Comparison of ENCODE assay signal across 8 mouse cellular contexts in genomic region chr11:69919053-69919452, GRCm38 (mm10). TPM values are rescaled to one million over a fixed set of nuclear protein-coding genes. Genes with fewer than 3 reads are reported as not detected.
A peak's percentile ranks its signal among the peaks of the same experiment; 100 is the strongest.
DNase-seq lines count a peak whose midpoint lies in the region; ATAC-seq and TF ChIP-seq lines count a peak whose summit lies in the region.

No protein-coding gene starts in this region.

- WGBS in kidney, postnatal 0 days, result 78% methylated on average over 9 of the region's 9 CpGs
- WGBS in embryonic facial prominence, embryonic 10.5 days, result 84% methylated on average over 9 of the region's 9 CpGs
- WGBS in hindbrain, embryonic 14.5 days, result 84% methylated on average over 9 of the region's 9 CpGs
- 86% methylated on average over 9 of the region's 9 CpGs for WGBS in midbrain, embryonic 13.5 days

- DNase-seq in kidney, postnatal 0 days (ENCODE audit: low spot score), result no peak
- DNase-seq in kidney, postnatal 14 days, result no peak
- no peak for DNase-seq in embryonic facial prominence, embryonic 10.5 days (ENCODE audit: low spot score)
- DNase-seq in hindbrain, embryonic 14.5 days (ENCODE audit: low spot score), result no peak
- DNase-seq in cerebellum, postnatal 36 days, result no peak
- no peak for DNase-seq in kidney, adult 9 months

- H3K27ac ChIP-seq in kidney, postnatal 0 days, result peak overlapping the region; percentile 96
- no peak overlapping the region for H3K27ac ChIP-seq in embryonic facial prominence, embryonic 10.5 days (replicated peaks)
- no peak overlapping the region for H3K27ac ChIP-seq in hindbrain, embryonic 14.5 days
- peak overlapping the region; percentile 92; the same call in 1 of the 2 replicates for H3K27ac ChIP-seq in midbrain, embryonic 13.5 days

- H3K36me3 ChIP-seq in kidney, postnatal 0 days (ENCODE audit: insufficient read depth, low read length), result peaks cover 33% of the 10 kb centered on the region
- peaks cover 51% of the 10 kb centered on the region for H3K36me3 ChIP-seq in embryonic facial prominence, embryonic 10.5 days (replicated peaks)
- H3K36me3 ChIP-seq in hindbrain, embryonic 14.5 days (replicated peaks; ENCODE audit: control insufficient read depth, insufficient read depth), result peaks cover 47% of the 10 kb centered on the region
- peaks cover 45% of the 10 kb centered on the region for H3K36me3 ChIP-seq in midbrain, embryonic 13.5 days

- H3K27me3 ChIP-seq in kidney, postnatal 0 days (ENCODE audit: insufficient read depth, low read length), result no peaks in the 10 kb centered on the region
- no peaks in the 10 kb centered on the region for H3K27me3 ChIP-seq in embryonic facial prominence, embryonic 10.5 days (replicated peaks; ENCODE audit: low read depth, poor library complexity, severe bottlenecking)
- no peaks in the 10 kb centered on the region for H3K27me3 ChIP-seq in hindbrain, embryonic 14.5 days (ENCODE audit: control insufficient read depth, insufficient read depth, low read length)
- no peaks in the 10 kb centered on the region for H3K27me3 ChIP-seq in midbrain, embryonic 13.5 days

- peak overlapping the region; percentile 92 for H3K4me3 ChIP-seq in kidney, postnatal 0 days (replicated peaks; ENCODE audit: low read depth, low read length)
- peak overlapping the region; percentile 99 for H3K4me3 ChIP-seq in embryonic facial prominence, embryonic 10.5 days
- peak overlapping the region; percentile 93 for H3K4me3 ChIP-seq in hindbrain, embryonic 14.5 days (replicated peaks; ENCODE audit: low read length)
- peak overlapping the region; percentile 89 for H3K4me3 ChIP-seq in midbrain, embryonic 13.5 days (replicated peaks)

- H3K9me3 ChIP-seq in kidney, postnatal 0 days (replicated peaks; ENCODE audit: low read length), result no peaks in the 10 kb centered on the region
- no peaks in the 10 kb centered on the region for H3K9me3 ChIP-seq in embryonic facial prominence, embryonic 10.5 days
- no peaks in the 10 kb centered on the region for H3K9me3 ChIP-seq in hindbrain, embryonic 14.5 days (ENCODE audit: control insufficient read depth, low read length)
- no peaks in the 10 kb centered on the region for H3K9me3 ChIP-seq in midbrain, embryonic 13.5 days

- ATAC-seq in kidney, postnatal 0 days (replicated peaks; ENCODE audit: low FRiP score, low read depth), result no peak
- no peak for ATAC-seq in hindbrain, embryonic 14.5 days (ENCODE audit: low FRiP score)
- no peak for ATAC-seq in midbrain, embryonic 13.5 days
- ATAC-seq in frontal cortex, adult (ENCODE audit: low TSS enrichment), result no peak

- no peak for TF ChIP-seq CTCF in kidney, postnatal 0 days (IDR thresholded peaks at IDR 0.05; ENCODE audit: low read depth)

- peaks cover 18% of the 10 kb centered on the region for H3K4me1 ChIP-seq in kidney, postnatal 0 days (replicated peaks; ENCODE audit: insufficient read depth, low read length)
- peaks cover 63% of the 10 kb centered on the region for H3K4me1 ChIP-seq in embryonic facial prominence, embryonic 10.5 days
- peaks cover 35% of the 10 kb centered on the region for H3K4me1 ChIP-seq in hindbrain, embryonic 14.5 days (replicated peaks; ENCODE audit: control insufficient read depth, insufficient read depth, low read length)
- H3K4me1 ChIP-seq in midbrain, embryonic 13.5 days (replicated peaks), result peaks cover 52% of the 10 kb centered on the region

- H3K4me2 ChIP-seq in kidney, postnatal 0 days (ENCODE audit: low read length), result peak overlapping the region; percentile 71
- H3K4me2 ChIP-seq in hindbrain, embryonic 14.5 days (replicated peaks), result peak overlapping the region; percentile 97
- H3K4me2 ChIP-seq in midbrain, embryonic 13.5 days (replicated peaks), result peak overlapping the region; percentile 91

- peak overlapping the region; percentile 98 for H3K9ac ChIP-seq in kidney, postnatal 0 days (ENCODE audit: low read depth, low read length)
- peak overlapping the region; percentile 92; the same call in 1 of the 2 replicates for H3K9ac ChIP-seq in hindbrain, embryonic 14.5 days
- H3K9ac ChIP-seq in midbrain, embryonic 13.5 days (replicated peaks), result peak overlapping the region; percentile 92

RNA-seq across cellular contexts. Expression of gene Eif5a, which starts 2.7 kb away (rescaled TPM):
- polyA plus RNA-seq in kidney, postnatal 0 days (2015; fragmentation: Nextera tagmentation; extraction: Ambion mirVana), result 1,371 and 1,476 TPM in 2 replicates
- 2,818 and 3,035 TPM in 2 replicates for polyA plus RNA-seq in embryonic facial prominence, embryonic 10.5 days (2016; fragmentation: Nextera tagmentation; extraction: Ambion mirVana)
- polyA plus RNA-seq in hindbrain, embryonic 14.5 days (2014; fragmentation: Nextera tagmentation; extraction: Ambion mirVana), result 1,061 and 1,077 TPM in 2 replicates
- polyA plus RNA-seq in midbrain, embryonic 13.5 days (2015; fragmentation: Nextera tagmentation; extraction: Ambion mirVana), result 1,160 and 1,188 TPM in 2 replicates

RNA-seq across cellular contexts. Expression of gene Gps2, which starts 5.4 kb away (rescaled TPM):
- 63.0 and 65.0 TPM in 2 replicates for polyA plus RNA-seq in kidney, postnatal 0 days (2015; fragmentation: Nextera tagmentation; extraction: Ambion mirVana)
- 87.6 and 89.1 TPM in 2 replicates for polyA plus RNA-seq in embryonic facial prominence, embryonic 10.5 days (2016; fragmentation: Nextera tagmentation; extraction: Ambion mirVana)
- polyA plus RNA-seq in hindbrain, embryonic 14.5 days (2014; fragmentation: Nextera tagmentation; extraction: Ambion mirVana), result 50.4 and 56.5 TPM in 2 replicates
- polyA plus RNA-seq in midbrain, embryonic 13.5 days (2015; fragmentation: Nextera tagmentation; extraction: Ambion mirVana), result 81.9 and 87.0 TPM in 2 replicates

RNA-seq across cellular contexts. Expression of gene Ybx2, which starts 16.5 kb away (rescaled TPM):
- 6.8 and 7.5 TPM in 2 replicates for polyA plus RNA-seq in kidney, postnatal 0 days (2015; fragmentation: Nextera tagmentation; extraction: Ambion mirVana)
- 5.1 and 5.8 TPM in 2 replicates for polyA plus RNA-seq in embryonic facial prominence, embryonic 10.5 days (2016; fragmentation: Nextera tagmentation; extraction: Ambion mirVana)
- 7.1 and 7.3 TPM in 2 replicates for polyA plus RNA-seq in hindbrain, embryonic 14.5 days (2014; fragmentation: Nextera tagmentation; extraction: Ambion mirVana)
- polyA plus RNA-seq in midbrain, embryonic 13.5 days (2015; fragmentation: Nextera tagmentation; extraction: Ambion mirVana), result 3.9 and 4.2 TPM in 2 replicates

RNA-seq across cellular contexts. Expression of gene Neurl4, which starts 18.2 kb away (rescaled TPM):
- 9.7 and 12.7 TPM in 2 replicates for polyA plus RNA-seq in kidney, postnatal 0 days (2015; fragmentation: Nextera tagmentation; extraction: Ambion mirVana)
- 10.9 and 11.1 TPM in 2 replicates for polyA plus RNA-seq in embryonic facial prominence, embryonic 10.5 days (2016; fragmentation: Nextera tagmentation; extraction: Ambion mirVana)
- polyA plus RNA-seq in hindbrain, embryonic 14.5 days (2014; fragmentation: Nextera tagmentation; extraction: Ambion mirVana), result 25.6 and 28.1 TPM in 2 replicates
- 18.6 and 19.8 TPM in 2 replicates for polyA plus RNA-seq in midbrain, embryonic 13.5 days (2015; fragmentation: Nextera tagmentation; extraction: Ambion mirVana)

RNA-seq across cellular contexts. Expression of gene 2810408A11Rik, which starts 18.3 kb away (rescaled TPM):
- polyA plus RNA-seq in kidney, postnatal 0 days (2015; fragmentation: Nextera tagmentation; extraction: Ambion mirVana), result 12.5 and 13.0 TPM in 2 replicates
- polyA plus RNA-seq in embryonic facial prominence, embryonic 10.5 days (2016; fragmentation: Nextera tagmentation; extraction: Ambion mirVana), result 14.7 and 14.8 TPM in 2 replicates
- polyA plus RNA-seq in hindbrain, embryonic 14.5 days (2014; fragmentation: Nextera tagmentation; extraction: Ambion mirVana), result 5.4 and 7.6 TPM in 2 replicates
- 16.1 and 17.1 TPM in 2 replicates for polyA plus RNA-seq in midbrain, embryonic 13.5 days (2015; fragmentation: Nextera tagmentation; extraction: Ambion mirVana)

Comparison
In these comparisons a context has a peak if more than half of its experiments do, and no peak if none do; other contexts are left out.
1. H3K27ac ChIP-seq: peak in kidney, postnatal 0 days (single experiment) and midbrain, embryonic 13.5 days (single experiment); none in embryonic facial prominence, embryonic 10.5 days (single experiment) and hindbrain, embryonic 14.5 days (single experiment).
2. Peak in every context shown above with its lines, with median percentiles within 50 percentile points of each other: H3K4me2 ChIP-seq, H3K4me3 ChIP-seq and H3K9ac ChIP-seq.